Mouse (Mus musculus): ENCODE results near the gene Icam2. TPM values are rescaled to one million over a fixed set of nuclear protein-coding genes. Genes with fewer than 3 reads are reported as not detected.
A peak's percentile ranks its signal among the peaks of the same experiment; 100 is the strongest.

Icam2 gene
- 17.8 and 27.9 TPM in 2 replicates for polyA plus RNA-seq (2016; fragmentation: Nextera tagmentation; extraction: Ambion mirVana)

- Histone ChIP-seq H3K36me3 (no peaks in the 10 kb centered on the region), H3K4me1 (replicated peaks) (peaks cover 9% of the 10 kb centered on the region; the same call in 1 of the 2 replicates), H3K9ac (replicated peaks) (no peak within 1 kb of the TSS), H3K4me2 (no peak within 1 kb of the TSS), H3K27me3 (no peaks in the 10 kb centered on the region), H3K9me3 (no peaks in the 10 kb centered on the region), H3K4me3 (replicated peaks) (no peak within 1 kb of the TSS), H3K27ac (no peak within 1 kb of the TSS)
- 78% methylated on average over 6 of the region's 6 CpGs for WGBS
- no peak for ATAC-seq (ENCODE audit: insufficient number of reproducible peaks, insufficient read depth, low FRiP score, low TSS enrichment, low read depth)
These were observed at the start of gene Icam2 for GRCm38 (mm10) chr11:106387791-106388216. Icam2 (minus strand) TSS chr11:106388075.

GRCm38 (mm10) chr11:106437543-106437942, 49.7 kb upstream of the Icam2 start:
- WGBS: 91% methylated on average over 2 of the region's 2 CpGs
- ATAC-seq (ENCODE audit: insufficient number of reproducible peaks, insufficient read depth, low FRiP score, low TSS enrichment, low read depth): no peak
- no peaks in the 10 kb centered on the region for H3K9me3 ChIP-seq
- H3K4me3 ChIP-seq (replicated peaks): no peak overlapping the region
- no peaks in the 10 kb centered on the region for H3K36me3 ChIP-seq
- H3K4me2 ChIP-seq: no peak overlapping the region
- H3K9ac ChIP-seq (replicated peaks): no peak overlapping the region
- H3K4me1 ChIP-seq (replicated peaks): 0 out of 2 replicates have a peak, but pooled peaks cover 5% of the 10 kb centered on the region
- H3K27ac ChIP-seq: no peak overlapping the region
- no peaks in the 10 kb centered on the region for H3K27me3 ChIP-seq

- H3K4me1 ChIP-seq (replicated peaks): 0 out of 2 replicates have a peak, but pooled peaks cover 5% of the 10 kb centered on the region
- H3K9ac ChIP-seq (replicated peaks): no peak overlapping the region
- H3K4me3 ChIP-seq (replicated peaks): no peak overlapping the region
- H3K27me3 ChIP-seq: no peaks in the 10 kb centered on the region
- H3K27ac ChIP-seq: no peak overlapping the region
- ATAC-seq (ENCODE audit: insufficient number of reproducible peaks, insufficient read depth, low FRiP score, low TSS enrichment, low read depth): no peak
- WGBS: 91% methylated on average over 5 of the region's 5 CpGs
- no peaks in the 10 kb centered on the region for H3K9me3 ChIP-seq
- H3K36me3 ChIP-seq: no peaks in the 10 kb centered on the region
- H3K4me2 ChIP-seq: no peak overlapping the region
These were observed 49.2 kb upstream of the Icam2 start for GRCm38 (mm10) chr11:106437039-106437438.

- WGBS: 93% methylated on average over 5 of the region's 5 CpGs
- ATAC-seq (ENCODE audit: insufficient number of reproducible peaks, insufficient read depth, low FRiP score, low TSS enrichment, low read depth): no peak
- no peaks in the 10 kb centered on the region for H3K9me3 ChIP-seq
- H3K4me3 ChIP-seq (replicated peaks): no peak overlapping the region
- no peaks in the 10 kb centered on the region for H3K4me1 ChIP-seq (replicated peaks)
- no peak overlapping the region for H3K9ac ChIP-seq (replicated peaks)
- H3K27me3 ChIP-seq: no peaks in the 10 kb centered on the region
- peaks cover 3% of the 10 kb centered on the region; the same call in 1 of the 2 replicates for H3K36me3 ChIP-seq
- no peak overlapping the region for H3K27ac ChIP-seq
- no peak overlapping the region for H3K4me2 ChIP-seq
These were observed 42.5 kb upstream of the Icam2 start for GRCm38 (mm10) chr11:106430392-106430791.

- Histone ChIP-seq H3K27me3 (no peaks in the 10 kb centered on the region), H3K4me2 (no peak overlapping the region)
- ATAC-seq (ENCODE audit: insufficient number of reproducible peaks, insufficient read depth, low FRiP score, low TSS enrichment, low read depth): no peak
These were observed 41.8 kb upstream of the Icam2 start for GRCm38 (mm10) chr11:106429689-106430088.

GRCm38 (mm10) chr11:106428556-106428955, 40.7 kb upstream of the Icam2 start:
- Histone ChIP-seq H3K4me2 (no peak overlapping the region), H3K36me3 (peaks cover 10% of the 10 kb centered on the region; the same call in 1 of the 2 replicates), H3K27ac (no peak overlapping the region), H3K4me1 (replicated peaks) (no peaks in the 10 kb centered on the region), H3K27me3 (no peaks in the 10 kb centered on the region), H3K4me3 (replicated peaks) (no peak overlapping the region), H3K9ac (replicated peaks) (no peak overlapping the region), H3K9me3 (no peaks in the 10 kb centered on the region)
- 70% methylated on average over 2 of the region's 2 CpGs for WGBS
- ATAC-seq (ENCODE audit: insufficient number of reproducible peaks, insufficient read depth, low FRiP score, low TSS enrichment, low read depth): no peak

More at GRCm38 (mm10) chr11:106429689-106430088, 41.8 kb upstream of the Icam2 start:
- Histone ChIP-seq H3K4me1 (replicated peaks) (no peaks in the 10 kb centered on the region), H3K36me3 (peaks cover 4% of the 10 kb centered on the region; the same call in 1 of the 2 replicates), H3K9me3 (no peaks in the 10 kb centered on the region), H3K27ac (no peak overlapping the region), H3K9ac (replicated peaks) (no peak overlapping the region; the same call in 1 of the 2 replicates), H3K4me3 (replicated peaks) (no peak overlapping the region)
- 87% methylated on average over 4 of the region's 4 CpGs for WGBS

GRCm38 (mm10) chr11:106428106-106428505, 40.2 kb upstream of the Icam2 start:
- no peak for ATAC-seq (ENCODE audit: insufficient number of reproducible peaks, insufficient read depth, low FRiP score, low TSS enrichment, low read depth)
- no peaks in the 10 kb centered on the region for H3K4me1 ChIP-seq (replicated peaks)
- H3K4me2 ChIP-seq: no peak overlapping the region
- no peaks in the 10 kb centered on the region for H3K9me3 ChIP-seq
- no peak overlapping the region for H3K9ac ChIP-seq (replicated peaks)
- no peak overlapping the region for H3K4me3 ChIP-seq (replicated peaks)
- H3K36me3 ChIP-seq: peaks cover 14% of the 10 kb centered on the region
- 83% methylated on average over 4 of the region's 4 CpGs for WGBS
- H3K27me3 ChIP-seq: no peaks in the 10 kb centered on the region
- H3K27ac ChIP-seq: no peak overlapping the region

GRCm38 (mm10) chr11:106426447-106426846, 38.6 kb upstream of the Icam2 start:
- no peak overlapping the region for H3K4me3 ChIP-seq (replicated peaks)
- WGBS: 90% methylated on average over 4 of the region's 4 CpGs

GRCm38 (mm10) chr11:106425201-106425600, 37.3 kb upstream of the Icam2 start:
- H3K27me3 ChIP-seq: no peaks in the 10 kb centered on the region
- ATAC-seq (ENCODE audit: insufficient number of reproducible peaks, insufficient read depth, low FRiP score, low TSS enrichment, low read depth): no peak
- no peak overlapping the region for H3K27ac ChIP-seq
- no peaks in the 10 kb centered on the region for H3K9me3 ChIP-seq
- H3K9ac ChIP-seq (replicated peaks): no peak overlapping the region
- 88% methylated on average over 5 of the region's 5 CpGs for WGBS
- no peak overlapping the region for H3K4me3 ChIP-seq (replicated peaks)
- no peak overlapping the region for H3K4me2 ChIP-seq
- H3K4me1 ChIP-seq (replicated peaks): no peaks in the 10 kb centered on the region
- H3K36me3 ChIP-seq: peaks cover 17% of the 10 kb centered on the region

More at GRCm38 (mm10) chr11:106426447-106426846, 38.6 kb upstream of the Icam2 start:
- no peaks in the 10 kb centered on the region for H3K4me1 ChIP-seq (replicated peaks)
- no peak overlapping the region for H3K9ac ChIP-seq (replicated peaks)
- H3K4me2 ChIP-seq: no peak overlapping the region
- no peaks in the 10 kb centered on the region for H3K9me3 ChIP-seq
- ATAC-seq (ENCODE audit: insufficient number of reproducible peaks, insufficient read depth, low FRiP score, low TSS enrichment, low read depth): no peak
- peaks cover 17% of the 10 kb centered on the region for H3K36me3 ChIP-seq
- no peak overlapping the region for H3K27ac ChIP-seq
- no peaks in the 10 kb centered on the region for H3K27me3 ChIP-seq

GRCm38 (mm10) chr11:106419262-106420102, 31.6 kb upstream of the Icam2 start:
- no peaks in the 10 kb centered on the region for H3K4me1 ChIP-seq (replicated peaks)
- 81% methylated on average over 9 of the region's 9 CpGs for WGBS
- H3K36me3 ChIP-seq: peaks cover 16% of the 10 kb centered on the region
- H3K27ac ChIP-seq: no peak overlapping the region
- no peak overlapping the region for H3K9ac ChIP-seq (replicated peaks)
- H3K9me3 ChIP-seq: no peaks in the 10 kb centered on the region
- H3K27me3 ChIP-seq: no peaks in the 10 kb centered on the region
- no peak overlapping the region for H3K4me3 ChIP-seq (replicated peaks)
- ATAC-seq (ENCODE audit: insufficient number of reproducible peaks, insufficient read depth, low FRiP score, low TSS enrichment, low read depth): no peak
- H3K4me2 ChIP-seq: no peak overlapping the region

- peaks cover 18% of the 10 kb centered on the region for H3K36me3 ChIP-seq
- H3K4me2 ChIP-seq: no peak overlapping the region
- H3K9ac ChIP-seq (replicated peaks): peak overlapping the region; percentile 31; the same call in 1 of the 2 replicates
- no peaks in the 10 kb centered on the region for H3K4me1 ChIP-seq (replicated peaks)
- H3K27me3 ChIP-seq: no peaks in the 10 kb centered on the region
- H3K27ac ChIP-seq: no peak overlapping the region
- 41% methylated on average over 4 of the region's 4 CpGs for WGBS
- H3K4me3 ChIP-seq (replicated peaks): no peak overlapping the region
- 0 out of 2 replicates have a peak, but pooled peaks have one; percentile 52 for ATAC-seq (ENCODE audit: insufficient number of reproducible peaks, insufficient read depth, low FRiP score, low TSS enrichment, low read depth)
- no peaks in the 10 kb centered on the region for H3K9me3 ChIP-seq
These were observed 30.8 kb upstream of the Icam2 start for GRCm38 (mm10) chr11:106418622-106419196.

All from limb, embryonic 12.5 days (tissue).